Mouse (Mus musculus): ENCODE measurements around the gene Gapdhs.
"Not testable (repeated sequence)": the region's sequence is repeated elsewhere in the genome, so short reads cannot be mapped to it uniquely, and the experiment has no call there.

The Gapdhs gene

DNA sequence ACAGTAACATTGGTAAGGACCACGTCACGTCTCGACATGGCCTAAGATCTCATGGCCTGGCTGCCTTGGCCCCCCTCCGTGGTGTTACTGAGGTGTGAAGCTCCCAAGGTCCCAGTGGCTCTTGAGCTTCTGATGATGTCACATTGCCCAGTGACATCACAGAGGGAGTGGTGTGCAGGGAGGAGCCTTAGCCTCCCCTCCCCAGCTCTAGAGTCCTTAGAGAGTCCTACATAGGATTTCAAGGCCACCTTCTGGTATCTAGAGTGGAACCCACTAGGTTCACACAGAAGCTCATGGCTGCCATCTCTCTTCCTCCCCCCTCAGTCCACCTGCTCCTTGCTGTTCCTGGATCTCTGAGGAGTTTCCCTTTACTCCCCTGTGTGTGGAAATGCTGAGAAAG is at the start of gene Gapdhs:
Gene Gapdhs, minus strand, starts transcription at position 65 of the 400 bp plus-strand sequence.
- not testable (repeated sequence) for DNase-seq (ENCODE audit: low read depth)

DNA sequence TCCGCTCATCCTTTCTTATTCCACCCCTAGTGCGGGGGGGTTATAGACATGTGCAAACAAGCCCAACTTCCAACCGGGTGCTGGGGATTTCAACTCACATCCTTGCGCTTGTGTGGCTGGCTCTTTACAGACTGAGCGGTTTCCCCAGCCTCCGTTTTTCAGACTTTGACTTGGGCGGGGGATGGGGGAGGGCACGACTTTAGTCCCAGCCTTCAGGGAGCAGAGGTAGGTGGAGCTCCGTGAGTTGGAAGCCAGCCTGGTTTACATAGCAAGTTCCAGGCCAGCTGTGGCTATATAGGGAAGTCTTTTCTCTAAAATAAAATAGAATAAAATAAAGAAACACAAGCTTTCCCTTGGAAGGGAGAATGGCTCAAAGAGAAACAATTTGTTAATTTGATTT is 48.4 kb upstream of the Gapdhs start:
- no peak for DNase-seq (ENCODE audit: low read depth)

DNA sequence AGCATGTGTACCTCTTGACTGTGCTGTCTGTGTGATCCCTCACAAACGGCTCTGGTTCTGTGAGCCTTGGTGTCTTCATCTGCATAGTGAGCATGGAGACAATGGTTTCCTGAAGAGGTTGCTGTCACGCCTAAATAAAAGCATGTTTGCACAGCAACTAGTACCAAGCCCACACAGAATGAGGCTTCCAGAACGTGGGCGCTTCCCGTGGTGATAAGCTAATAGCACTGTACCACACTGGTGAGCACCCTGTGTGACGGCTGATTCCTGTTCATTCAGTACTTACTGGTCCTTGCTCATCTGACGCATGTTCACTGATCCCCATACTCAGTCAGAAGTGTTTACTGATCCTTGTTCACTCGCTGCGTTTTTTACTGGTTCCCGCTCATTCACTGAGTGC is 46.7 kb upstream of the Gapdhs start:
- DNase-seq (ENCODE audit: low read depth) = no peak

DNA sequence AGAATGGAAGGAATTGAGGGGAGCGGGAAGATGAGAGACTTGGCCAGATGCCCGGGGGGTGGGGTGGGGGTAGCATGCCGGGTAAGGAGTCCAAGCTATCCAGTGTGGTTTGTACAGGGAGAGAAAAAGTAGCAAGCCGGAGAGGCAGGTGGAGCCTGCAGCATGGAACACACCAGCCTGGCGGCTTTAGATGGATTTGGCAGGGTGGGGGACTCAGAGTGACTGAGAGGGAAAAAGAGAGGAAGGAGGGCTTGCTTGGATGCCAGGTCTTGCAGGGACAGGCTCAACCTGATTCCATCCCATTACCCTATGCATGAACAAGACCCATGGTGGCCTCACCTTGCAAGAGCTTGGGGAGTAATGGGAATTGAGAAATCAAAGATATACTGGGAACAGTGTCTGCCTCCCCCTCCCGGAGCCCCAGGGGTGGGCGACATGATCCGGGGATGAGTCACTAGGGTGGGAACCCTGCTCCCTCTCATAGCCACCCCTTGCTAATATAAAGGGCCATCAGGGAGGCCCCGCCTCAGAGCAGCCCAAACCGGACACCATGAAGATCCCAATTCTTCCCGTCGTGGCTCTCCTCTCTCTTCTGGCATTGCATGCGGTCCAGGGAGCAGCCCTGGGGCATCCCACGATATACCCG is 44.0 kb upstream of the Gapdhs start, which contains the start of gene Krtdap:
Gene Krtdap, plus strand, starts transcription at position 520 of the 646 bp plus-strand sequence.
- DNase-seq (ENCODE audit: low read depth) = no peak

DNA sequence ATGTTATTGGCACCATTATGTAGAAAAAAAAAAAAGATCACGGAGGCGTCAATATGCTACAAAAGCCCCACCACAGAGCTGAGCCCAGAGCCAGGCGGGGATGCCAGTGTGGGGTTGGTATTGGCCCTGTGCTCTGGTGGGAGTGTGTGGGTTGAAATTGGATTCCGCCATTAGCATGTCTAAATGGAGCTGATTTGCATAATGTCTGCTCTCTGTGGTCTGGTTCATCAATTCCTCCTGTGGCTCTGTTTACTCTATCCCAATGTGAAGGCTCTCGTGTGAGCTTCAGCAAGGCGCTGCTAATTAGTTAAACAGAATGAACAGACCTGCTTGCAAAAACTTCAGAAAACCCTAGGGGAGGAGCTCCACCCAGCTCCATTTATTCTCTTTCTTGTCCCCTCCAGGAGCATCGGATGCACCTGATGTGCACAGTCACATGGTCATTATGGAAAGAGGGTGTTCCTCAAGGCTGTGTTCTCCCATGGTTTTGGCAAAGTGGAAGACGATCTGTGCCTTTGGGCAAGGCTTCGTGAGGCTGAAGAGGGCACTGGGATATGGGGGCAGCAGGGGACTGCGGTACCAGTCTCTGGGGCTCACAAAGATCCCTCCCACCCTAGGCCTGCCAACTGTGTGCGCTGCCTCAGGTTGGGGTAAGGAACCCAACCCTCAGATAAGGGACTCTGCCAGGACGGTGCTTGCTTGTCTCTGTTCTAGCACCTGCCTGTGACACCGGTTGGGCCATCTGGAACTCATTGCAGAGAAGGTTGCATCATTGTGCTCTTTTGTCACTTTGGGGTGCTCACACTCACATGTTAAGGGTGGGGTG is 42.5 kb upstream of the Gapdhs start:
- no peak for DNase-seq (ENCODE audit: low read depth)

DNA sequence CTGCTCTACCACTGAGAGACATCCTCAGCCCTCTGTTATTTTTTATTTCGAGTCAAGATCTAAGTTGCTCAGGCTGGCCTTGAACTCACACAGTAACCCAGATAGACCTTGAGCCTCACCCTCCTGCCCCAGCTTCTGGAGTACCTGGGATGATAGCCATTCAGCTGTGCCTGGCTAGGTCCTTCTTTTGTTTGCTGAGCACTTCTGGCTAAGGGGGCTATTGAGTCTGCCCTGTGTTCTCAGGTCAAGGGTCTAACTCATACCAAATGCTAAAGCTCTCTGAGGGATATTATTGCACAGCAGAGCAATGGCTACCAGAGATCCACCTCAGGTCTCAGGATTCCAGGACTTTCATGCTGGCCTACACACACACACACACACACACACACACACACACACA is 41.7 kb upstream of the Gapdhs start:
- DNase-seq (ENCODE audit: low read depth) = no peak

DNA sequence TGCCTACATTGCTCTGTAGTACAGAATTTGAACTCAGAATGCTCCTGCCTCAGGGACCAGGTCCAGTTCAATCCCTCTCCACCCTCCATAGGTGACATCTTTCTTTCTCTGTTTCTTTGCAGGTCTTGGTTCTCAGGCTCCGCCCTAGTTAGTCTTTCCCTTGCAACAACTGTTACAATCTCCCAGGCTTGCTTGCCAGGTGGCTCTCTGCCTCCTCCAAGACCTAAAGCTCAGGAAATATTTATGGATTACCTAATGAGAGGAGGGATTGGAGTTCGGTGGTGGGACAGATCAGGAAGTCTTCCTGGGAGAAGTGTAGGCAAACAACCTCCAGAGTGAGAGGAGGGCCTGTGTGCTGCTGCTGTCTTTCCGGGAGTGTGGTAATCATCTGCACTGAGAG is 39.2 kb upstream of the Gapdhs start:
- DNase-seq (ENCODE audit: low read depth) = no peak

DNA sequence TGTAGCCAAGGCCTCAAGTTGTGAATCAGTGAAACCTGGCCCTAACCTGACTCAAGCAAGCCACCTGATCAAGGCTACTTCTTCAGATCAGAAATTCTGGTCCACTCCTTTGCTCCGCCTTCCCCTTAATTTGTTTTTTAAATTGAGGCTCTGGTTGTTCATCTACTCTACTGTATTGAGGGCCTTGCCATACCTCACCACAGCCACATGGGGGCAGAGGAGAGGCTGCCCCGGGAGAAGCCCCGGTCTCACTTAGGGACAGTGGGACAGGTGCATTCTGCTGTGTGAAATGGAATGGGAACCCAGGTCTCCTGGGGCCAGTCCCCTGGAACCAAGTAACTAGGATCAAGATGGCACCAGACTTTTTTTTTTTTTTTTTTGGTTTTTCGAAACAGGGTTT is 38.3 kb upstream of the Gapdhs start:
- DNase-seq (ENCODE audit: low read depth) = no peak

DNA sequence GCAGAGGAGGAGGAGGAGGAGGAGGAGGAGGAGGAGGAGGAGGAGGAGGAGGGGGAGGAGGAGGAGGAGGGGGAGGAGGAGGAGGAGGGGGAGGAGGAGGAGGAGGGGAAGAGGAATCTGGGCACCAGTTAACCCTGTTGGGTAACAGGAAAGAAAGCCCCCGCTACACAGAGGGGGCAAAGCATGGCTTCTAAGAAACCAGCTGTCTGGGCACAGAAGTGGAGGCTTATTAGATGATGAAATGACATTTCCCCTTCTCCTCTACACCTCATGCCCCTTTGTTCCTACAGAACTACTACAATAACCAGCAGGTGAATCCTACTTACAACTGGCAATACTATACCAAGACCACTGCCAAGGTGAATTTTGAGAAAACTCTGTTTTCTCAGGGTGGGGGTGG is 34.4 kb upstream of the Gapdhs start:
- no peak for DNase-seq (ENCODE audit: low read depth)

DNA sequence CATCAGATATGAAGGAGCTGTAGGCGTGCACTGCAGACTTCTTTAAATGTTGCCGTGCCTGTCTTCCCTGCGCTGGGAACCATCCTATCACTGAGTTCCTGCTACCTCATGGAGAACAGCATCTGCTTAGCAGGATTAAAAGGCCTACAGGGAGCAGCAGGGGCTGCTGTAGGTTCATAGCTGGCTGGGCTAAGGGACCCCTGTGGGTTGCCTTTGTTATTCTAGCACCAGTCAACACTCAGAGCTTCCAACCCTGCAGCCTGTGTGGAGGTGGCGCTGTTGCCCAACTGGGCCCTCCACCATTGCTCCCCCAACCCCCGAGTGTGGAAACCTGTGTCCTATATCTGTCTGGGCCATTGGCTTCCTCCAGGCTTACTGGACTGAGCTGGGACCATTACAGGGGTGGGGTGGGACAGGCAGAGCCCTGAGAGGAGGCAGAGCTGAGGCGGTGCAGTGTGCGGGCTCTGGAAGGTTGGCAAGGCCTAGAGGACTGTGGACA is 33.6 kb upstream of the Gapdhs start:
- no peak for DNase-seq (ENCODE audit: low read depth)

DNA sequence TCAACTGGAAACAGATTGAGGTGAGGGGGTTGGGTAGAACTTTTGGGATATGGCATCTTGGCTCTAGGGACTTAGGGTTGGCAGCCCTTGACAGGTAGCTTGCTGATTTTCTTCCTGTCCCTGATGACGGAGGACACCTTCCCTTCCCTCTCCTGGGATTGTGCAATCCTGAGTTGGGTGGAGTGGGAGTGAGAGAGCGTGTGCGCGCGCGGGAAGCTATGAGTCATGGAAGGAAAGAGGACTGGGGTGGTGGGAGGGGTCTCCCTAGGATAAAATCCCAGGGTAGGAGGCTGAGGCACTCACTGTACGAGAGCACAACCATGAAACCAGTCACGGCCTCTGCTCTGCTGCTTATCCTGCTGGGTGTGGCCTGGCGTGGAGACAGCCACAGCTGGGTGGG is 32.6 kb upstream of the Gapdhs start:
- DNase-seq (ENCODE audit: low read depth) = no peak

DNA sequence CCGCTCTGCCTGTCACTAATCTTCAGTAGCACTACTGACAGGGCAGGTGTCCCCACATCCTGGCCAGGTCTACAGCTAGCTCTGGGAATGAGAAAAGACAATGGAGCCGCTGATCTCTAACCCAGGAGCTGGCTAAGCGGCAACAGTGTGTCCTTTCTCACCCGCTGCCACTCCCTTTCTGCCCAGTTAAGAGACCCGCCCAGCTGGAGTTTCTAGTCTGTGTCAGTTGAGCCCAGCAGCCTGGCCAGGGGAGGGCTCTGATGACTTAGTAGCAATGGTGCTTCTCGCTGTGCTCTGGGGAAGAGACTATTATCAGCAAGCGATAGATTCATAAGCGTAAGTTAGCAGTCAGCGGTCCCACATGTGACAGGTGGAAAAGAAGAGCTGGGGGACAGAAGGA is 25.8 kb upstream of the Gapdhs start:
- no peak for DNase-seq (ENCODE audit: low read depth)

DNA sequence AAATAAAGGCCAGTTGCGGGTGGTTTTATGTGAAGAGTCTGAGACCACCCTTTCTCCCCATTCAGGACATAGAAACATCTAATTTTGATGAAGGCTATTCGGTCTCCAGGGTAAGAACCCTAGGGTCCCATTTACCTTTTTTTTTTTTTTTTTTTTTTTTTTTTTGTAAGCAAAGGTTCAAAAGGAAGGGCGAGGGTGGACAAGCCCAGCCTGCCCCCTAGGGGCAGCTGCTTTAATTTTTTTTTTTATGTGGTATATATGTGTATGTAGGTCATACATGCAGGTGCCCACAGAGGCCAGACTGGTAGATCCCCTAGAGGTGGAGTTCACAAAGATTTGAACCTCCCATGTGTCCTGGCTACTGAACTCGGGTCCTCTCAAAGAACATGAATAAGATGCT is 22.9 kb upstream of the Gapdhs start:
- DNase-seq (ENCODE audit: low read depth) = no peak

DNA sequence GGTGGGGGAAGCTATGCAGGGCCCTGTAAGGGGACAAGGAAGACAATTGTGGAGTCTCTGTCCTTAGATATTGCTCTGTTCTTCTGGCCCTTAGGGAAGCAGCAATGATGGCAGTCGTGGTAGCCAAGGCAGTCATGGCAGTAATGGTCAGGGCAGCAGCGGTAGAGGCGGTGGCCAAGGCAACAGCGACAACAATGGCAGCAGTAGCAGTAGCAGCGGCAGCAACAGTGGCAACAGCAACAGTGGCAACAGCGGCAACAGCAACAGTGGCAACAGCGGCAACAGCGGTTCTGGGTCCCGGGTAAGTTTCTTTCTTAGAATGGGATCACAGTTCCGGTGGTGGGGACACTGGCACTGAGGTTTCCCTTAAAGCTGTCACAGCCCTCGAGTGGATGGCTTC is 21.7 kb upstream of the Gapdhs start:
- DNase-seq (ENCODE audit: low read depth) = no peak

DNA sequence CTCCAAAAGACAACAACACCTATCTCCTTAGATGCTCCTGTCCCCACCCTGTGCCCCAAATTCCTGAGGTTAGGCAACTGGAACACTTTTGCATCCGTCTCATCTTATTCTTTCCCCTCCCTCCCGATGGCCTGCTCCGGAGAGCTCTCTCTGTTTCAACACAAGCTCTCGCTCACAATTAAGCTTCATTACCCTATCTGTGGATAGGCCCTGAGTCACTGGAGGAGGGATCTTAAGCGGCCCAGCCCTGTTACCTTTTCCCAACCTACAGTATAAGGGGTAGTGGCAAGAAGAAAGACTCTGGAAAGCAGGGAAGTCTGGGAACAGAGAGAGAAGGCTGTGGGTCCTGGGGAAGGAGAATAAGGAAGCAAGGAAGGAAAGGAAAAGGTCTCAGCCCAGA is 20.0 kb upstream of the Gapdhs start, which contains the start of gene Dmkn:
Gene Dmkn, plus strand, starts transcription at position 301 of the 400 bp plus-strand sequence.
- DNase-seq (ENCODE audit: low read depth) = no peak

DNA sequence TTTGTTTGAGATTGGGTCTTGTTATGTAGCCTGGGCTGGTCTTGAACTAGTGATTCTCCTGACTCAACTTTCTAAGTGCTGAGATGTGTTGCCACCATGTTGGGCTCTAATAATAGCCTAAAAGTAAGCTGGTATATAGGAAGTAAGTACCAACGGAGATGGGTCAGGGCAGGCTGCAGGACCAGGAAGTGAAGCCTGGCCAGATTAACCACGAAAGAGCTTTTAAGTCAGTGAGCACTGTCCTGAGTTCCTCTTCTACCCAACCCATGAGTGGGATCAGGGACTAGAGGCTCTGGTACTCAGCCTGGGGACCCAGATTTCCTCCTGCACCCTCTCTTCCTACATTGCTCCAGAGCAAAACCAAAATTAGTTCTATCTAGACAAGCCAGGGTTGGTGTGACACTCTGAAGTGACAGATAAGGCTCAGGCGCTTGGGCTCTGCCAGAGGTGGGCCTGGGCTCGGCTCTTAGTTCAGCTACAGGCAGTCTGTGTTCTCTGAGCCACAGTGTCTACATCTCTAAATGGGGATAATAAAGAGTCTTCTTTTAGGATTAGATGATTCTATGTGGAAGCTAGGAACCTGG is 18.4 kb upstream of the Gapdhs start:
- no peak for DNase-seq (ENCODE audit: low read depth)

DNA sequence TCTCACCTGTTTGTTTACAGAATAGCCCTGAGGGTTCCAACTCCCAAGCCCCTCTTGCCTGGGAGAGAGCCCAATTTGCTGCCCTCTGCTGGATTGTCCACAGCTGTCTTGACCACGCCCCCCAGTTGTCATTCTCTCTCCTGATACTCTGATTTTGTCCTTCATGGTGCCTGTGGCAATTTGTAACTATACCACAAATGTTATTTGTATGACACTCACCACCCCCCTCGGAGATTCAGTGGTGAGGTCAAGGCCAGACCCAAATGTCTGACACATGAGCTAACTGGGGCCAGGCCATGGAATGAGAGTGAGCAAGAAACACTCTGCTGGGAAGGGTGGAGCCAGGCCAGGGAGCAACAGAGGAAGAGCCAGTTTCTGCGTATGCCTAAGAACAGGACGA is 15.4 kb upstream of the Gapdhs start:
- DNase-seq (ENCODE audit: low read depth) = peak; percentile 19

DNA sequence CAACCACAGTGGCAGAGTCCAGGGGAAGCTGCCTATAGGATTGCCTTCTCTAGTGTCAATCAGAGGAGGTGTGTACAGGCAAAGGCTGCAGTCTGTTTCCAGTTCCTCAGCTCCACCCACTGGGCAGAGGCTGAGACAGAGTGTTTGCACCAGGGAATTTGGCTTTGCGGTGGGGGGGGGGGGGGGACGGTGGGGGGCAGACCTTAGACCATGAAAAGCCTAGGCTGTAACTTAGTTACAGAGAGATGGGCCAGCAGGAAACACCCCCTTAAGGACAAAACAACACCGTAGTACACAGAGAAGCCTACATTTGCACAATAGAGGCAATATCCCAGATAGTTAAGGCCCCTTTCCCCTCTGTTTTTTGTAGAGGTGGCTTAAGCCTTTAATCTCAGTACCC is 13.5 kb upstream of the Gapdhs start:
- DNase-seq (ENCODE audit: low read depth) = no peak

DNA sequence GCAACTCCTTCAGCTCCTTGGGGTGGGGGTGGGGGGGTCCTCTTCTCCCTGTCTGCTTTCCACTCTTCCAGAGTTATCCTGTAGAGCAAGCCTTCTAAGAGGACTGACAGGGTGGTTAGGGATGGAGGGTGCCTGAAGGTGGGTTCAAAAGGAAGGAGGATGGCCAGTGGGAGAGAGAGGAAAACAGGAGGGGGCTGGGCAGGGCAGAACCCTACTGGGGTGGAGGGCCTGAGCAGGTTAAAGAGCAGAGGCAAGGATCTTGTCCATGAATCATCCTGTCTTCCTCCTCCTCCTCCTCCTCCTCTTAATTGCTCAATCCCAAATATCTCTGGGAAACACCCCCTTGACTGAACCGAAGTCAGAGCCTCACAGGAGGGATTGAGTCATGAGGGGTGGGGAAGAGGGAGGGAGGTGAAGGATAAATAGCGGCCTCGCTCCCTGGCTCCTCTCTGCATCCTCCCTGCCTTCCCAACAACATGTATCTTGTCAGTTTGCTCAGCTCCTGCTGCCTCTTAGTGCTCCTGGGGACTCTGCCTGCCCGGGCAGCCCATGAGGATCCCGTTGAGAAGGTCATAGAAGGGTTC is 7.7 kb upstream of the Gapdhs start, which contains the start of gene Sbsn:
Gene Sbsn, plus strand, starts transcription at position 386 of the 584 bp plus-strand sequence.
- DNase-seq (ENCODE audit: low read depth) = no peak

DNA sequence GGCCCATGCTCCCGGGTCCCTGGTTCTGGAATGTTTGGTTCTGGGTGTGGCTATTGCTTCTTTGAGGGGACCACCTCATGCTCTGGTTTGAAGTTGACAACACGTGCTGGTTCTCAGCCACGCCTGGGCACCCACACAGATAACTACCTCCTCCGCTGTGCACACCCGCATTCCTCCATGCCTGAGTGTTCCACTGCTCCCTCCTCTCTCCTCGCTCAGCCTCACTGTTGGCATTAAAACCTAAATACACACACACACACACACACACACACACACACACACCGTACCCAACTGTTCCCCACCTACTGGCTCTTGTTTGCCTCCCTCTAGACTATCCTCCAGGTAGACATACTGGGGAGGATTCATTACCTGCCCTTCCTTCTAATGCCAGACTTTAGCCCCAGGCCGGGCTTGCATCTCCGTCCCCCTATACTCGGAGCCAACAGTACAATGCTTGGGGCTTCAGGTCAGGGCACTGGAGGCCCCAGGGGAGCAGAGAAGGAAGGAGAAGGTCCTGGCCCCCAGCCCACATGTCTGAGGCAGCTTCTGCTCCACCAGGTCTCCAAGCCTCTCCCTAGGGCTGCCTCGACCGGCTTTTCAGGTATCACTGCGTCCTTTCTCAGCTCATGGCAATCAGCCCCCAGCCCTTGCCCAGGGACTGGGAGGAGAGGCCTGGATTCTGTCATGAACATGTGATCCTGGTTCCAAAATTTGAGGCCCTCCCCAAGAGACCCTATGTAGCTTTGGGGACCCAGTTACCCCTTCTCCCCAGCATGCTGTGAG is 6.5 kb upstream of the Gapdhs start:
- DNase-seq (ENCODE audit: low read depth) = no peak

DNA sequence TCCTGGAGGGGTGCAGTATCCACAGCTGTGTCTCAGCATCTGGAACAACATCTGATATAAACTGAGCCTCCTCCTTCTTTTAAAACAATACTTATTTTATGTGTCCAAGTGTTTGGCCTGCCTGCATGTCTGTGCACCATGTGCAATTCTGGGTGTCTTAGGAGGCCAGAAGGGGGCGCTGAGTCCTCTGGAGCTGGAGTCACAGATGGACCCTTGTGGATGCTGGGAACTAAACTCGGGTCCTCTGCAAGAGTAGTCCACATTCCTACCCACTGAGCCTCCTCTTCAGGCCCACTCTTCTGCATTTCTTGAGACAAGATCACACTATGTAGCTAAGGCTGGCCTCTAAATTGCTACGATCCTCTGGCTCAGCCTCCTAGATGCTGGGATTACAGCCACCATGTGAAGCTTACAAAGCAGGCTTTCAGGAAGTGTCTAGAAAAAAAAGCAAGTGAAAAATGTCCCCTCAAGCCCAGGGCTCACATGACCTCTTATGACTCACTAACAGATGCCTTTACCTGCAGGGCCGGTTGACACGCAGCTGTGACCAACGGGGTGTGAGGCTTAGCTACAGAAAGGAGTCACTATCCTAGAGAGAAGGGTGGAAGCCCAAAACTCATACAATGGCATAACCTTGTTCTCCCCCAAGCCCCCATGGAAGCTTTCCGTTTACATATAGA is 4.2 kb upstream of the Gapdhs start:
- no peak for DNase-seq (ENCODE audit: low read depth)

Measured in fibroblast of lung, adult 2 months (primary cell).